Mouse (Mus musculus) T-cell, adult 2 months (primary cell): Measurements from ENCODE around the gene Cdpf1.

Experiments
- DNase-seq: peaks from one replicate; pipeline ENCODE4 v3.0.0; 2022; ENCODE audit warnings: low spot score

The Cdpf1 gene

GRCm38 (mm10) chr15:85762761-85763160 lies 48.7 kb downstream of the Cdpf1 start:
- no peak for DNase-seq

GRCm38 (mm10) chr15:85757768-85758167 lies 53.7 kb downstream of the Cdpf1 start:
- no peak for DNase-seq
